Mouse (Mus musculus) layer of hippocampus, adult 8-10 months (tissue): Measurements from ENCODE around the gene Adam26b. TPM values are rescaled to one million over a fixed set of nuclear protein-coding genes. Genes with fewer than 3 reads are reported as not detected.
"Not testable (repeated sequence)": the region's sequence is repeated elsewhere in the genome, so short reads cannot be mapped to it uniquely, and the experiment has no call there.

Experiments used
- DNase-seq, 2 experiments: peaks; one replicate each; pipeline ENCODE4 v3.0.0; 2022; ENCODE audit warnings: low spot score in 2 of 2
- total RNA-seq, 4 experiments: library from RNA; stranded (reverse); gene quantifications; 2 replicates each; pipeline ENCODE4 v1.2.4; 2022

The Adam26b gene
- total RNA-seq: not detected

- not testable (repeated sequence) for DNase-seq
These were observed at the start of gene Adam26b for GRCm38 (mm10) chr8:43528006-43528405. TSS of gene Adam26b (minus strand) at chr8:43528106.

- not testable (repeated sequence) for DNase-seq
These were observed 48.7 kb upstream of the Adam26b start, which contains the start of gene Adam26a for GRCm38 (mm10) chr8:43576607-43577006. TSS of gene Adam26a (minus strand) at chr8:43576707.

Other genes with a start within 250 kb of the Adam26b start
- not detected for gene Zfp42, start 221.1 kb downstream of the Adam26b start, total RNA-seq
- gene Adam26a, start 48.6 kb upstream of the Adam26b start, total RNA-seq: not detected
- gene Gm5346, start 99.2 kb upstream of the Adam26b start, total RNA-seq: not detected
- gene Adam34, start 181.9 kb upstream of the Adam26b start, total RNA-seq: not detected